ENCODE assay signal across 22 mouse cellular contexts in genomic region chr15:72323158-72323557, GRCm38 (mm10).
DNase-seq lines count a peak whose midpoint lies in the region; ATAC-seq and TF ChIP-seq lines count a peak whose summit lies in the region.
"Had no signal": no experiment of that assay in that cellular context is flagged by ENCODE, and none has a peak within 500 bp of the region (broad histone marks: within the 10 kb centered on the region; RNA-seq: fewer than 3 reads in every experiment).

No protein-coding gene starts in this region.

- dilution Hi-C loops in CH12.LX (cut with MboI; ENCODE audit: extremely low pct_ligation_motif_present, extremely low pct_unique_long_range_greater_than_20kb, low sequenced_read_pairs): no loop called here

- DNase-seq in CD4-positive helper T cell, adult 2 months (ENCODE audit: low read depth, low spot score): peak; percentile 36
- peak; percentile 24 for DNase-seq in CH12.LX (ENCODE audit: extremely low read depth)
- no peak for DNase-seq in testis, postnatal 10 days (ENCODE audit: low spot score)
- DNase-seq in layer of hippocampus, adult 11-12 months (ENCODE audit: low spot score): no peak
- no peak for DNase-seq in cerebellum, adult 11-12 months
- DNase-seq in right cerebral cortex, postnatal 10 days (ENCODE audit: low spot score in 2 of 2): no peak
- DNase-seq: adrenal gland, adult 8-10 months; adrenal gland, postnatal 25 days; cerebellum, adult 18-20 months; cerebellum, adult 9-10 months; cerebellum, postnatal 14 days; forebrain, postnatal 0 days; gastrocnemius, adult 2 months; gastrocnemius, postnatal 14 days; heart, adult 11 months had no signal

- H3K27me3 ChIP-seq in CH12.LX (replicated peaks): no peaks in the 10 kb centered on the region
- H3K27me3 ChIP-seq: forebrain, embryonic 13.5 days; hindbrain, embryonic 12.5 days; hindbrain, embryonic 15.5 days had no signal

- no peak for TF ChIP-seq POLR2A in CH12.LX (IDR thresholded peaks at IDR 0.05; ENCODE audit: low read depth, low read length)

- peak; percentile 87 for ATAC-seq in activated CD4-positive, CD25-positive, alpha-beta regulatory T cell, adult 4 months
- ATAC-seq: forebrain, embryonic 13.5 days; forebrain, postnatal 0 days; intestine, embryonic 16.5 days had no signal

- no peaks in the 10 kb centered on the region for H3K36me3 ChIP-seq in CH12.LX (replicated peaks in 1 of 2; ENCODE audit: control insufficient read depth in 1 of 2, insufficient read depth in 1 of 2, low read length in 1 of 2)
- H3K36me3 ChIP-seq: forebrain, embryonic 10.5 days; hindbrain, embryonic 12.5 days; hindbrain, embryonic 15.5 days had no signal

- H3K27ac ChIP-seq in CH12.LX (ENCODE audit: insufficient read depth, low read depth): no peak overlapping the region
- H3K27ac ChIP-seq: forebrain, embryonic 10.5 days; forebrain, embryonic 13.5 days; gastrocnemius, adult 2 months; hindbrain, embryonic 12.5 days; hindbrain, embryonic 15.5 days had no signal

- no peaks in the 10 kb centered on the region for H3K79me2 ChIP-seq in CH12.LX (replicated peaks; ENCODE audit: control insufficient read depth, extremely low read depth, insufficient read depth, poor library complexity, severe bottlenecking)

- no peak for TF ChIP-seq RAD21 in CH12.LX (IDR thresholded peaks at IDR 0.05; ENCODE audit: low read depth, low read length)

- no peaks in the 10 kb centered on the region for H3K4me1 ChIP-seq in CH12.LX (ENCODE audit: control insufficient read depth in 1 of 2, insufficient read depth in 2 of 2)
- H3K4me1 ChIP-seq: forebrain, embryonic 10.5 days; forebrain, embryonic 13.5 days; hindbrain, embryonic 12.5 days; hindbrain, embryonic 15.5 days had no signal

- H3K4me2 ChIP-seq in CH12.LX (ENCODE audit: insufficient read depth, low read depth, poor library complexity, severe bottlenecking): no peak overlapping the region
- H3K4me2 ChIP-seq: forebrain, embryonic 13.5 days; heart, embryonic 11.5 days; hindbrain, embryonic 12.5 days; hindbrain, embryonic 15.5 days had no signal

- in situ Hi-C loops in CH12.LX (cut with MboI; ENCODE audit: low pct_ligation_motif_present, low pct_unique_long_range_greater_than_20kb, low sequenced_read_pairs): no loop called here

- peaks cover 36% of the 10 kb centered on the region for H3K9me3 ChIP-seq in CH12.LX (replicated peaks; ENCODE audit: low read length)
- H3K9me3 ChIP-seq: forebrain, embryonic 10.5 days; forebrain, embryonic 13.5 days; hindbrain, embryonic 12.5 days; hindbrain, embryonic 15.5 days had no signal

- no peak for TF ChIP-seq EP300 in CH12.LX (IDR thresholded peaks at IDR 0.05; ENCODE audit: low read length)

- no peak overlapping the region for H3K4me3 ChIP-seq in CH12.LX (replicated peaks in 1 of 3; ENCODE audit: low read depth in 2 of 3, low read length in 2 of 3, poor library complexity in 1 of 3)
- H3K4me3 ChIP-seq: forebrain, embryonic 10.5 days; forebrain, embryonic 13.5 days; gastrocnemius, adult 2 months; hindbrain, embryonic 12.5 days; hindbrain, embryonic 15.5 days had no signal

- H3K9ac ChIP-seq in CH12.LX (ENCODE audit: insufficient read depth, low read depth): no peak overlapping the region
- H3K9ac ChIP-seq: forebrain, embryonic 13.5 days; forebrain, postnatal 0 days; hindbrain, embryonic 12.5 days; hindbrain, embryonic 15.5 days had no signal

- no peak for TF ChIP-seq CTCF in CH12.LX (conservative IDR thresholded peaks at IDR 0.05 in 1 of 2, IDR thresholded peaks at IDR 0.05 in 1 of 2; ENCODE audit: low read depth in 2 of 2, low read length in 2 of 2)

TF ChIP-seq in CH12.LX, 34 proteins besides CTCF, POLR2A, EP300 and RAD21:
- no peak for TF ChIP-seq ELF1 (IDR thresholded peaks at IDR 0.05; ENCODE audit: low read depth, low read length)
- TF ChIP-seq ZC3H11A (IDR thresholded peaks at IDR 0.05; ENCODE audit: low read depth, low read length): no peak
- no peak for TF ChIP-seq MYC (IDR thresholded peaks at IDR 0.05; ENCODE audit: low read depth, low read length)
- no peak for TF ChIP-seq E2F4 (IDR thresholded peaks at IDR 0.05; ENCODE audit: insufficient replicate concordance, low read depth, low read length)
- TF ChIP-seq CHD2 (IDR thresholded peaks at IDR 0.05; ENCODE audit: low read length): no peak
- TF ChIP-seq JUN (IDR thresholded peaks at IDR 0.05; ENCODE audit: insufficient read depth, low read depth, low read length): no peak
- no peak for TF ChIP-seq NELFE (IDR thresholded peaks at IDR 0.05; ENCODE audit: low read depth, low read length)
- TF ChIP-seq ZNF384 (IDR thresholded peaks at IDR 0.05; ENCODE audit: low read depth, low read length): no peak
- TF ChIP-seq ZMIZ1 (IDR thresholded peaks at IDR 0.05; ENCODE audit: low read depth, low read length): no peak
- TF ChIP-seq ZKSCAN1 (IDR thresholded peaks at IDR 0.05; ENCODE audit: borderline replicate concordance, low read depth, low read length): no peak
- TF ChIP-seq POLR2AphosphoS2 (IDR thresholded peaks at IDR 0.05; ENCODE audit: low read depth, low read length): no peak
- no peak for TF ChIP-seq PAX5 (IDR thresholded peaks at IDR 0.05; ENCODE audit: low read length)
- no peak for TF ChIP-seq USF2 (conservative IDR thresholded peaks at IDR 0.05; ENCODE audit: low read depth, low read length)
- no peak for TF ChIP-seq RCOR1 (conservative IDR thresholded peaks at IDR 0.05; ENCODE audit: low read depth, low read length)

Comparison
In these comparisons a context has a peak if more than half of its experiments do, and no peak if none do; other contexts are left out.
1. DNase-seq: peak in CD4-positive helper T cell, adult 2 months (single experiment) and CH12.LX (single experiment); none in testis, postnatal 10 days (single experiment), layer of hippocampus, adult 11-12 months (single experiment), cerebellum, adult 11-12 months (single experiment) and right cerebral cortex, postnatal 10 days (0 of 2).